Mouse (Mus musculus) frontal cortex, postnatal 36 days (tissue): ENCODE measurements around the gene 2810006K23Rik.

Source experiments
- DNase-seq, 2 experiments: peaks; one replicate each; pipeline ENCODE4 v3.0.0; 2022; ENCODE audit warnings: low spot score in 2 of 2

The 2810006K23Rik gene

GRCm38 (mm10) chr5:124387932-124388331 lies 60.0 kb downstream of the 2810006K23Rik start:
- DNase-seq = no peak
